ENCODE assay signal across 8 mouse cellular contexts in genomic region chrX:48425280-48425679, GRCm38 (mm10). TPM values are rescaled to one million over a fixed set of nuclear protein-coding genes. Genes with fewer than 3 reads are reported as not detected.
DNase-seq lines count a peak whose midpoint lies in the region; ATAC-seq and TF ChIP-seq lines count a peak whose summit lies in the region.
"Had no signal": no experiment of that assay in that cellular context is flagged by ENCODE, and none has a peak within 500 bp of the region (broad histone marks: within the 10 kb centered on the region; RNA-seq: fewer than 3 reads in every experiment).

No protein-coding gene starts in this region.

- H3K27ac ChIP-seq in intestine, postnatal 0 days (ENCODE audit: low read depth, low read length), result peak overlapping the region; percentile 54

- peak; percentile 43; the same call in 1 of the 2 replicates for ATAC-seq in G1E (ENCODE audit: extremely low read depth, insufficient number of reproducible peaks, low FRiP score, poor library complexity, severe bottlenecking)
- ATAC-seq in intestine, postnatal 0 days, result peak; percentile 20; the same call in 1 of the 2 replicates

- no peaks in the 10 kb centered on the region for H3K27me3 ChIP-seq in G1E (ENCODE audit: insufficient read depth, low read length)
- no peaks in the 10 kb centered on the region for H3K27me3 ChIP-seq in intestine, postnatal 0 days (replicated peaks; ENCODE audit: control insufficient read depth, insufficient read depth, low read length)

- H3K36me3 ChIP-seq in G1E (replicated peaks), result peaks cover 49% of the 10 kb centered on the region
- no peaks in the 10 kb centered on the region for H3K36me3 ChIP-seq in intestine, postnatal 0 days (ENCODE audit: control insufficient read depth, insufficient read depth)

- WGBS in intestine, postnatal 0 days, result 39% methylated on average over 7 of the region's 7 CpGs

- H3K9me3 ChIP-seq in G1E (replicated peaks), result no peaks in the 10 kb centered on the region
- no peaks in the 10 kb centered on the region for H3K9me3 ChIP-seq in intestine, postnatal 0 days (ENCODE audit: control insufficient read depth)

- H3K4me2 ChIP-seq in intestine, postnatal 0 days (replicated peaks; ENCODE audit: low read depth), result peak overlapping the region; percentile 37
- H3K4me2 ChIP-seq: midbrain, embryonic 11.5 days had no signal

- DNase-seq in A20 (ENCODE audit: low read depth, low spot score) (peak; percentile 49), G1E (ENCODE audit: low spot score) (no peak)
- DNase-seq in naive thymus-derived CD4-positive, alpha-beta T cell, adult 2 months (ENCODE audit: low read depth), result peak; percentile 48
- DNase-seq in left cerebral cortex, adult 18-20 months (ENCODE audit: low spot score in 2 of 2), result no peak
- no peak for DNase-seq in cerebellum, adult 11 months
- no peak for DNase-seq in adrenal gland, adult 8-10 months

- H3K9ac ChIP-seq in intestine, postnatal 0 days (ENCODE audit: low read depth, low read length), result no peak overlapping the region

- H3K4me3 ChIP-seq in G1E (ENCODE audit: low read depth, low read length), result peak overlapping the region; percentile 61; the same call in 1 of the 2 replicates
- H3K4me3 ChIP-seq in intestine, postnatal 0 days (ENCODE audit: low read depth, low read length), result no peak overlapping the region

- no peak for TF ChIP-seq CTCF in G1E (IDR thresholded peaks at IDR 0.05; ENCODE audit: low read depth, low read length)
- no peak for TF ChIP-seq CTCF in intestine, postnatal 0 days (IDR thresholded peaks at IDR 0.05; ENCODE audit: low read depth)

- peaks cover 64% of the 10 kb centered on the region for H3K4me1 ChIP-seq in G1E (ENCODE audit: insufficient read depth, low read depth, low read length)
- no peaks in the 10 kb centered on the region; the same call in 1 of the 2 replicates for H3K4me1 ChIP-seq in intestine, postnatal 0 days (replicated peaks; ENCODE audit: control insufficient read depth, insufficient read depth, low read length)

RNA-seq across cellular contexts. Expression of gene Elf4, which starts 37.7 kb away (rescaled TPM):
- 87.3 and 92.6 TPM in 2 replicates for total RNA-seq in G1E (2014; fragmentation: Nextera tagmentation)
- 12.4 and 13.4 TPM in 2 replicates for total RNA-seq in G1E (2017)
- polyA plus RNA-seq in G1E (2012), result 19.9 and 26.5 TPM in 2 replicates
- polyA plus RNA-seq in intestine, postnatal 0 days (2015; fragmentation: Nextera tagmentation; extraction: Ambion mirVana), result 10.6 and 11.1 TPM in 2 replicates
- 1 to 10 TPM; 1.0 to 1.1 TPM for total RNA-seq in left cerebral cortex, adult 18-20 months (2021)
- total RNA-seq in adrenal gland, adult 8-10 months (2022), result 10 to 100 TPM; 11.1 to 18.4 (median 13.9) TPM

Comparison
In these comparisons a context has a peak if more than half of its experiments do, and no peak if none do; other contexts are left out.
1. DNase-seq: peak in A20 (single experiment) and naive thymus-derived CD4-positive, alpha-beta T cell, adult 2 months (single experiment); none in G1E (single experiment), left cerebral cortex, adult 18-20 months (0 of 2), cerebellum, adult 11 months (single experiment) and adrenal gland, adult 8-10 months (single experiment).
2. RNA of gene Elf4, which starts 37.7 kb away (total RNA-seq): 12.4 to 92.6 TPM in G1E and 11.1 to 18.4 TPM in adrenal gland, adult 8-10 months; 1.0 to 1.1 TPM in left cerebral cortex, adult 18-20 months; every median in the first group is over 4 times any median in the second.